Mouse (Mus musculus) neutrophil, adult 65 days (primary cell): ENCODE results near the gene Fat4. TPM values are rescaled to one million over a fixed set of nuclear protein-coding genes. Genes with fewer than 3 reads are reported as not detected.

Experiments used
- total RNA-seq: library from RNA; stranded (reverse); gene quantifications from 2 replicates; pipeline ENCODE4 v1.2.4, GENCODE M21; 2023

Gene Fat4
- not detected in 2 replicates for total RNA-seq

GRCm38 (mm10) chr3:38886890-38887355 lies at the start of gene Fat4:
Gene Fat4, plus strand, starts transcription at chr3:38886940.

